Mouse (Mus musculus) frontal cortex, postnatal 36 days (tissue): ENCODE measurements around the gene Ssh3.
A peak's percentile ranks its signal among the peaks of the same experiment; 100 is the strongest.

Experiments
- DNase-seq, 2 experiments: peaks; one replicate each; pipeline ENCODE4 v3.0.0; 2022; ENCODE audit warnings: low spot score in 2 of 2

The Ssh3 gene

DNA sequence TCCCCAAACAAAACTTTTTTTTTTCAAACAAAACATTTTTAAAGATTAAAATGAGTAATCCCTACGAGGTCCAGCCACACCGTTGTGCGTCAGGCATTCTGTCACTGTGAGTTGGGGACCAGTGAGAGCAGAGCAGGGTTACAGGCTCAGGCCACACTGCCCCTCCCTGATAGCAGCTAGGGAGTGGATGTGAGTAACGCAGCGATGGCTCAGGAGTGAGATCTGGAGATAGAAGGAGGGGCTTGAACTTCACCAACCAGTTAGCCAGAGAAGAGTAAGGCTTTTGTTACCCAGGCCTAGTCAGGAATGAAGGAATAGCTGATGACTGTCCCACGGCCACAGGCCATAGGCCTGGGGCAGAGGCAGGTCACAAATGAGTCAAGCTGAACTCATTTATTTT lies 24.2 kb downstream of the Ssh3 start:
- DNase-seq: no peak

DNA sequence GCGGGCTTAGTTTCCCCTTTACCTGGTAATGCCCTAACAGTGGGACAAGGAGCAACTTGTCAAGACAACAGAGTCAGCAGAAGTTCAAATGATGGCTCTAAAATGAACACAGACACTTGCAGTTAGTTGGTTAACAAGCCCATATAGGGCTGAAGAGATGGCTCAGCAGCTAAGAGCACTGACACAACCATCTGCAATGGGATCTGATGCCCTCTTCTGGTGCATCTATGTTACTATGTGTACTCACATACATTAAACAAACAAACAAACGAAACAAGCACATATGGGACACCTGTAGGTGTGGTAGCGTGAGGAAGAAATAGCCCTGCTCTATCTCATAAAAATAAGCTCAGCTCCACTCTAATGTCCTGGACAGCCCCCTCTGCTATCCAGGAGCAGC lies 26.6 kb downstream of the Ssh3 start:
- no peak for DNase-seq

DNA sequence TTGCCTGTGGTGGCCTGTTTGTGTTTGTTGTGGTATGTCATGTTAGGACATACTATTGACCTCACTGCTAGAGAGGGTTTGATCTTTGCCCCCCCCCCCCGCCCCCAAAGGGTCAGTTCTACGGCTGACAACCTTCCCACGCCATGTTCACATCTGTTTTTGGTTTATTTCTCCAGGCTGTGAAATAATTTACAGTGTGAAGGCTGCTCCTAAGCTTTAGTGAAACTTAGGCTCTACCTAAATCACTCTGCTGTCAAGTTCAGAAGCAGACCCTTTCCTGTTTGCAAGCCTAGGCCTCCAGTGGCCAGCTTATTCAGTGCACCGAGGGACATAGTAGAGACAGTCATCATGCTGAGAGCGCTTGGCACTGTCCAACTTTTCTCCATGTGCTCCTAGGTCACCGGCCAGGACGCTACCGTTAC lies 28.7 kb downstream of the Ssh3 start:
- DNase-seq: no peak

DNA sequence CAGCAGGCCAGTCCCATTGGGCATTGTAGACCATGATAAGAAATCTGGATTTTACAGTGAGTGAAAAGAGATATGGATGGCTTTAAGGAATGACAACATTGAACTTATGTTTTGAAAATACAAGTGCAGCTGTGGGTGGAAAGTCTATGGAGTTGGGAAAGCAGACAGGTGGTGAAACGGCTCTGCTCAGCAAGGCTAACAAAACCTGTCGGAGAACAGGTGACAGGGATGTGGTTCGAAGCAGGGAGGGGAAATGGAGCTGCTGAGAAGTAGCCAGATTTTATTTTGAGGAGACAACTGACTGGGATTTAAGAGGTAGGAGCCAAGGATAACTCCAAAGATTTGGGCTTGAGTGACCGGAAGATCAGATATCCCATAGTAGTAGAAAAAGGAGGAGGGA lies 34.4 kb downstream of the Ssh3 start:
- DNase-seq: no peak

DNA sequence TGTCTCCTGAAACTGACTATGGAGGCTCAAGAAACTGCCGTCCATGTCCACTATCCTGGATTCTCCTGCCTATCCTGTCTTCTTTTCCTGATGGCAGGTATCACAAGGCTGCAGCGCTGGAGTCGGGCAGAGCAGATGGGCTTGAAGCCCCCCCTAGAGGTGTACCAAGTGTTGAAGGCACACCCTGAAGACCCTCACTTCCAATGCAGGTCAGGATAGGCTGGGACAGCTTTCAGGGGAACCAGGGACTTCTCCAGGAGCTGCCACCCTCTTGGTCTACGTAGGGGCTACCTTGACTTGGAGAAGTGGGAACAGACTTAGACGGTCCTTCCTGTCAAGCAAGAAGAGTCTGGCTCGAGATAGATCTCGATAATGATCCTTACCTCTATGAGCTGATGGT lies 36.3 kb downstream of the Ssh3 start:
- DNase-seq: no peak

DNA sequence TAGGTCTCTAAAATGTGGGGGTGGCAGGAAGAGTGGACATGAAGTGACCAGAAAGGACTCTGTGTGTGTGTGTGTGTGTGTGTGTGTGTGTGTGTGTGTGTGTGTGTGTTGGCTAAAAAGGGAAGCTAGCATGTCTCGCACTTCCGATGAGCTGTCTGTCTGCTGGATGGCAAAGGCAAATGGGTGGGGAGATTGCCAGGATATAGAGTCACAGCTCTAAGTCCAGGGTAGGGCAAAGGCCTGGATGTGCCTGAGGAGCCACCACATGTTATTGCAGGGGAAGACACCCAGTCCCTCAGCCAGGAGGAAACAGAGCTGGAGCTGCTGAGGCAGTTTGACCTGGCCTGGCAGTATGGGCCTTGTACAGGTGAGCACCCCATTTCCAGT lies 36.8 kb downstream of the Ssh3 start:
- DNase-seq: no peak

DNA sequence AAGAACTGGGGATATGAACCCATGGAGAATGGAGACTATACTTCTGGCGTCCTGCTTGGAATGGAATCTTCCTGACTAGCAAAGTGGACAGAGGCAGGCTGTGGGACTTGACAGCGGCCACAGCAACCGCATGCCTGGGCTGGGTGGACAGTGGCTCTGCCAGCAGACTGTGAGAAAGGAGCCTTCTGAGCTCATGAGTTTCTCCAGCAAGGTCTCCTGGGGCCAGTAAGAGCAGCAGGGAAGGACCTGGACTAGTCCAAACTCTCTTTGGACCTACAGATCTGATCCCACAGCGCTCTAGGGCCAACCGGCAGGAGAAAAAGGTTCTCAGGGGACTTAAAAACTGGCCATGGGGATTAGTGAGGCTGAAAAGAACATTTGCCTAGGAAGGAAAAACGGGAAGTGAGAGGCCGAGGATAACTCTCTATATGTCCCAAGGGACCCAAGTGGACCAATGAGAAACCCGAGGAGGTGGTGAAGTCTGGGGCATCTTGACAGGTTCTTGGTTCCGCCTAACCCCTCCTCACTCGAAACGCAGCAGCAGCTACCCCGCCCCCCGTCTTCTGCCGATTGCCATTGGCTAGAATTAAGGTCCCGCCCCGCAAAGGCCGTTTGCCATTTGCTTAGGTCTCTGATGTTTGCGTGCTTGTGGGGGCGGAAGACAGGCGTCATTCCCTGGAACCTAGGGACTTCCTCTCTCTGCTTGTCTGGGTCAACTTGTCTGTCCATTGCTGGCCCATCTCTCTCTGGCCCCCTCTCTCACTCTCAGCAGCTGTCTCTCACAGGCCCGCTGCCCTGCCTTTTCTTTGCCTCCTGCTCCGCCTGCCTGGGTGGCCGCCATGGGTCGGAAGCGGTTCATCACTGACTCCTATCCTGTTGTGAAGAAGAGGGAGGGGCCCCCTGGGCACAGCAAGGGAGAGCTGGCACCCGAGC lies 37.5 kb downstream of the Ssh3 start, which contains the start of gene Pold4:
Gene Pold4, plus strand, starts transcription at position 647 of the 933 bp plus-strand sequence.
- peak; percentile 96 to 98 for DNase-seq

DNA sequence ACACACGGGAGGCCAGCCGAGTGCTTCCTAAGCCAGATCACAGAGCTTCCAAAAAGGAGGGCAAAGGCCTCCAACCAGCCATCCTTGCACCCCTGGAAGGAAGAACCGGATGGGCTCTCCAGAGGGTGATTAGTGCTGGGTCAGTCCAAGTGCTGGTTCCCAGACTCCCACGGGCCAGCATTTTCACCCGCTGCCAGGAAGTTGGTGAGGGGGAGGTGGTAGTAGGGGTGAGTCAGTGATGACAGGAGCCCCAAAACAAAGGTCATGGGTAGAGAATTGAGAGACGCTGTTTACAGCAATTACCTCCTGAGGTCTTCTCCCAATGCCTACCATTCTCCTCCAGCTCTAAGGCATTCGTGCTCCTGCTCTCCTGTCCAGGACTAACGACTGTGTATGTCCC lies 38.6 kb downstream of the Ssh3 start:
- no peak for DNase-seq

DNA sequence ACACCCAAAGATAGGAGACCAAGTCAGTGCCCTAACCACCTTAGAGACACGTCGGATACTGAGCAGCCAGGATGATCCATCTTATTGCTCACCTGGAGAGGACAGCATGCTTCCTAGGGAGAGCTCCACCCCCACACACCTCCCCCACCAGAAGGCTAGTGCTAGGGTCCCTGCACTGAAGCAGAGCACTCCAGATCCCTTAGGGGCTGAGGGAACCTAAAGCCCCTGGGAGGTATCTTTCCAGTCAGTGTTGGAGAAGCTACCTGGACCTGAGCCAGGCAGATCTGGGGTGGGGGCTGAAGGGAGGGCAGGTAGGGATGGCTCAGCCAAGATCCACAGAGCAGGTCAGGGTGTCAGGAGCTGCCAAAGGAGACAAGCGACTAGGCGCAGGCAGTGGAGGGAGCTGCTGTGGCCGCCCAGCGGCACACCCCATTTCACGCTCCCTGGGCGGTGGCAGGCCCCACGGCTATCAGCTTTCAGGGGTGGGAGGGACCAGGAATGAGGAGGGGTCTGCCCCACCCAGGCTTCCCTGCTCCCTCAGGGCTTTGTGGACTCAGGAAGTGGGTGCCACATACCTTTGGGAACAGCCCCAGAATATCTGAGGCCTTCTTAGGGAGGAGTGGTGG lies 39.4 kb downstream of the Ssh3 start:
- no peak for DNase-seq

DNA sequence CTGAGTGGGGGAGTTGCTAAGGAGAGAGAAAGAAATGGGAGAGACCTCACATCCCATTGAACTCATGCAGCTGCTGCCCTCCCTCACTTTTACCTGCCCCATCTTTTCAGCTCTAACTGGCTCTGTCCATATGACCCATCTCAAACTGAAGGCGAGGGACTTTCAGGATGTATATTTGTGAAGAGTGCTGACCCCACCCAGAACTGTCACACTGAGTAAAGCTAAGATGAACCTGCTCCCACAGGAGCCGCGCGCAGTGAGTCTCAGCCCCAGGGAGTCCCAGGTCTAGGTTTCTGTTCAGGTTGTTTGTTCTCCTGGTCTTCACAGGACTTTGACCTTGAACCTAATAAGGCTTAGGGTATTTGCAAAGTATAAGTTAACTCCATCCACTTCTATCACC lies 40.1 kb downstream of the Ssh3 start:
- no peak for DNase-seq

DNA sequence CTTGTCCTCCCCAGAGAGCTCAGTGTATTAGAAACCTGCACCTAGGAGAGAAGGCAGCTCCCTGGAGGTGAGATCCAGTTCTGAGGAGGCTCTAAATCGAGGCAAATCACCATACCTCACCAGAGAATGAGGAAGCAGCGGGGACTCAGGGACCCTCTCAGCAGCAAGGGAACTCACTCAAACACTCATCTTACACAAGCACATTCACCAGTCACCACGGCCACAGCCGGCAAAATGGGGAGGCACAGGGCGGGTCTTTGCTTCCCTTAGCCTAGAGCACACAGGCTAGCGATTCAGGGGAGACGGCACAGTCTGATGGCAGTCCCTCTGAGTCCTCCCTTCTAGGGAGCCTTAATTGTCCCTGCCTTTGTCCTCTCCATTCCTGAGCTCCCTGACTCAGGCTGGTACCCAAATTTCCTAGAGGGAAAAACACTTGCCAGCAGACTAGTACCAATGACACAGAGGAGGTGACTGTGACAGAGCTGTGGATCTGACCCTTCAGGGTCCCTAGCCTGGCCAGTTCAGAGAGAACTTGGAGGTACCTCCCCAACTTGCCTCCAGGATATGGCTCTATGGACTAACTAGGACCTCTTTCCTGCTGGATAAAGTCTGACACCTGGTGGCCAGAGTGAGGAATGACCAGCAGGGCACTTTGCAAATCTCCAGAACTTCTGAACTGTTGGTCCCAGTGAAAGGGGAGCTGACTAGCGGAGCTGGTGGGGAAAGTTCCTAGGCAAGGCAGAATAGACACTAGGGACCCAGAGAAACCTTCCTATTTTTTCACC lies 40.9 kb downstream of the Ssh3 start:
- DNase-seq: peak; percentile 60 to 77

DNA sequence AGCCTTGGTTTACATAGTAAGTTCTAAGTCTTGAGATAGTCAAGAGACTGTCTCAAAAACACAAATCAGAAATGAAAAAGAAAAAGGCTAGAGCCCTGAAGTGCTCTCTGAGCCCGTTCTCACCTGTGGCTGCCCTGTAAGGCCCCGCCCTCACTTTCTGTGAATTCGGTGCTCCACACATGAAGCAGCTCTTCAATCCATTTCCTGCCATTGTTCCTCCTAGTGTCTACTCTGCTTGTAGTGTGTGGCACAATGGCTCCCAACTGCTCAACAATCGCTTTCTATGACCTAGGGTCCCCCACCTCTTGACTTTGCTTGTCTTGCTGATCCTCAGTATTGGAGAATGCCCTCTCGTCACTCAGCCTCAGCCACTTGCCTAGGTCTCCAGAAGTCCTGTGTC lies 41.5 kb downstream of the Ssh3 start:
- DNase-seq: no peak

DNA sequence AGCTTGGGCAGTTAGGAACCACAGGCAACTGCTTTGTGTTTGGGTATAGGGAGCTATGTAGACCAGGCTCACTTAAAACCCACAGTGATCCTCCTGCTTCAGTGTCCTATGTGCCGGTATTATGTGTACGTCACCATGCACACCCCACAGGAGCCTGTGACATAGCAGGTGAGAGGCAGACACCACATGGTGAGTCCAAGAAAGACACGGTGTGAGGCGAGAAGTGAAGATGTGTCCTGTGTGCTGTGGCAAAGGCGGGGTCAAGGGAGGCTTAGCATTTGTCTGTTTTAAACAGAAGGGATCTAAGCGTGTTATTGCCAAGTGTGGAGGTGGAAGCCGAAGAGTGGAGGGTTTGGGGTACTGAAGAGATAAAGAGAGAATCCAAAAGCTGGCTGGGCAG lies 42.2 kb downstream of the Ssh3 start:
- DNase-seq: no peak

DNA sequence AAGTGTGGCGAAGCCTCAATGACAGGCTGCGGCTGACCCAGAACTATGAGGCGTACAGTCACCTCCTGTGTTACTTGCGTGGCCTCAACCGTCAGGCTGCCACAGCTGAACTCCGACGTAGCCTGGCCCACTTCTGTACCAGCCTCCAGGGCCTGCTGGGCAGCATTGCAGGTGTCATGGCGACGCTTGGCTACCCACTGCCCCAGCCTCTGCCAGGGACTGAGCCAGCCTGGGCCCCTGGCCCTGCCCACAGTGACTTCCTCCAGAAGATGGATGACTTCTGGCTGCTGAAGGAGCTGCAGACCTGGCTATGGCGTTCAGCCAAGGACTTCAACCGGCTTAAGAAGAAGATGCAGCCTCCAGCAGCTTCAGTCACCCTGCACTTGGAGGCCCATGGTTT lies 46.8 kb downstream of the Ssh3 start:
- DNase-seq: no peak

DNA sequence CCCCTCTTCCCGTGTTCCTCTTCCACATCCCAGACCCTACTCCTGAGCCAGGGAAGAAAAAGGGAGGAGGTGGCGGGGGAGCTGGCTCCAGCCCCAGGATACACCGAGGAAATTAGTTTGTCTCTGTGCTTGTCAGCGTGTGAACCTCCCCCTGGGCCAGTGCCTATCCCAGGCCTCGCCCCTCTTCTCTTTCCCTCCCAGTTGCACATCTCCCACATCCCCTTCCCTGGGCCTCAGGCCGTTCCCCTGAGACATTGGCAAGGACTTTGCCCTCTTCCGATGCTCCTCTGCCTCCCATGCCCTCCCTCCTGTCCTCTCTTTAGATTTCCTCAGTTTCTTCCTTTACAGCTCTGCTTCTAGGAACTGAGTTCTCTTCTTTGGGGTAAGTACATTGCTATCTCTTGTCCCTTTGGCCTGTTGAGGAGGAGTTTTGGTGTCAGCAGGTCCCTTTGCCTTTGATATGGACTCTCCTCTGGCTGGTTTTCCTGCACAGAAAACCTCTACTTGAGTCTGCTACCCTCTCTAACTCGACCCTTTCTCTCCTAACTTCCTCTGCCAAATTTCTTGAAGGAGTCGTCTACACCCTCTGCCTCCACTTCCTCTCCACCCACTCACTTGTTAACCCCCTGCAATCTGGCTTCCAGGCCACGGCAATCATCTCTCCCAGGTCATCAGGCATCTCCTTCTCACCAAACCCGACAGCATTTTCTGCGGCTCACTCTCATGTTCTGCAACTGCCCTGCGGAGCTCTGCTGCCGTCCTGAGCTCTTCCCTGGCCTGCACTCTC lies 47.8 kb downstream of the Ssh3 start:
- no peak for DNase-seq

DNA sequence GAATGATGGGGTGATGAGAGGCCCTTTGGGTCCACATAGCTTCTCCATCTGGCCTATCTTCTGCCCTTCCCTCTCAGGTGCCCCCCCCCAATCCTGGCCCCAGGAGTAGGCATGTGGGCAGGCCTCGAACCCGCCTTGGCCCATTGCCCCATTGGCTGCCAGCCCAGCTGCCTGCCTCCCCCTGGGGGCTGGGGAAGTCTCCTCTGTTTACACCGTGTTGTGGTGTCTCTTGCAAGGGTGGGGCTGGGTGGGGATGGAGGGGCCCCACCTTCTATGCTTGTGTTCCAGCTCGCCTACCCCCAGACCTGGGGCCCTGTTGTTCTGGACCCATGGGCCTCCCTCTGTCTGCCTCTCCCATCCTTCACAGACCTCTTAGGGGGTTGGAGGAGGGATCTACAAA lies 48.6 kb downstream of the Ssh3 start:
- no peak for DNase-seq

DNA sequence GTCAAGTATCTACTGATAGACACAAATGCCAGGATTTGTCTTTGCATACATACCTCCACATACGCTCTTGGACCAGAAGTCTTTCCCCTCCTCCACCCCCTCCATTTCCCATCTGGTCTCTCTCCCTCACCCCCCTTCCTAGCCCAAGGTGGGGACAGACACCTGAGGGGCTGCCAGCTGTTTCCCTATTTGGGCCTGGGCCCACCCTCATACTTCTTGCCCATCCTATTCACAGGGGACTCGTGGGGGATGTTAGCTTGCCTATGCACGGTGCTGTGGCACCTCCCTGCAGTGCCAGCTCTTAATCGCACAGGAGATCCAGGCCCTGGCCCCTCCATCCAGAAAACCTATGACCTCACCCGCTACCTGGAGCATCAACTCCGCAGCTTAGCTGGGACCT lies 49.0 kb downstream of the Ssh3 start:
- DNase-seq: no peak

DNA sequence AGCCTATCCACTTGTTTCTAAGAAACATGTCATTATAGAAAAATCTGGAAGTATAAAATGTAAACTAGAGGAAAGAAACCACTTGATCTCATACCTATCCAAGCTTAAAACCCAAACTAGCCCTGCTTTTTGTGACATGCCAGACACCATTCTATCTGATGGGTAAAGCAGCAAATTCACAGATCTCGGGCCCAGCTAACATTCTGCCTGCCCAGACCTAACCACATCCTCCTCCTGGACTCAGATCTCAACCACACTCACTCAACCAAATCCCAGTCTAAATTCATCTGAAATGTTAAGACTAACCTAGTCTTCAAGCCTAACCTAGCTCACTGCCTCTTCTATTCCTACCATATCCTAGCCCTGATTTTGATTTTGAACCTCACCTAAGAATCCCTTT lies 50.2 kb downstream of the Ssh3 start:
- DNase-seq: no peak

DNA sequence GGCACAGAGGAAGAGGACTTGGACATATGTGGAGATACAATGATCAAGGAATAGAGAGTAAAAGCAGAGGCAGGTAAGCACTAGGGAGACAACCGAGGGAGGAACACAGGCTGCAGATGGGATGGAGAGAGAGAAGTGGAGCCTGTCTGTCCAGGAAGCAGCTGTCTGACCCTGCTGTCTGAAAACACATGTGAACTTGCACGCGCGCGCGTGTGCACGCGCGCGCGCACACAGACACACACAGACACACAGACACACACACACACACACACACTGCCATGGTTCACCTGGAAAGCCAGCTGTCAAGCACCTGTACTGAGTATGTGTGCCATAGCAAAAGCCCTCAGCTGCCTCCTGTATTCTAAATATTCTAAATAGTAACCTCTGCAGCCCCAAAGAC lies 50.7 kb downstream of the Ssh3 start:
- DNase-seq: no peak

DNA sequence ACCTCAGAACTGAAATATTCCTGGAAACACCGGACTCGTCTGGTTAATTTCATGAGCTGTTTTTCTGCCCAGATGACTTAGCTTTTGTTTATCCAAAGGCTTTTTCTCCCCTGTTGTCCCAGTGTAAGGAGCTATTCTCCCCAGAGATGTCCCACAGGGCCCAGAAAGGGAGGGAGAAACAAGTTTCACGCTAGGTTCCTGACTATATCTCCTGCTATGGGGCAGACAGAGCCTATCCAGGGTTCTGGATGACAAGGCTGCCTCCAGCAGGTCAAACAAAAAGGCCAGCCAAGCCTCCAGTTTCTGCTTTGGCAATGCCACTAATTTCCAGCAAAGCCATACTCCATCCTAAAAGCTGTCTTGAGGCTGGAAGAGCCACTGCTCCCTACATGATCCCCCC lies 51.1 kb downstream of the Ssh3 start:
- DNase-seq: no peak

DNA sequence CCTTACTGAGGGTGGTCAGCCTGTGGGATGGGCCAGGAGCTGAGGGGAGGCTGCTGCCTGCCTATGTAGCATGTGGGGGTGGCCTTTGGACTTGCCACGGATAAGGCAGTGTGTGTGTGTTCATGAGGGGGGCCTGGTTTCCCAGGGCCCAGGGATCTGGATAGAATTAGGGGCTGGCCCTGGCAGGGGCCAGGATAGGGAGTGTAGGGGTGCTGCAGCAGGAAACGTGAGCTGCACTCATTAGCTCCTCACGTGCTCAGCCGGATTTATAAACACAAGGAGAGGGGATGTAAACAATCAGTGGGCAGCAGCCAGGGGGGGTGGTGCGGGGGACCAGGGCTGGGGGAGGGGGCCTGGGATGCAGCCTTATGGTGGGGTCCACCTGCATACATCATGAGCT lies 51.8 kb downstream of the Ssh3 start:
- DNase-seq: no peak
